Mouse (Mus musculus) CD4-positive, CD25-positive, alpha-beta regulatory T cell, adult 2 months (primary cell): ENCODE data around the gene Gm1979.
"Not testable (repeated sequence)": the region's sequence is repeated elsewhere in the genome, so short reads cannot be mapped to it uniquely, and the experiment has no call there.

ENCODE experiments used
- DNase-seq: peaks from one replicate; pipeline ENCODE4 v3.0.0-alpha.2; 2012; ENCODE audit warnings: low read depth, low spot score

Gene Gm1979

DNA sequence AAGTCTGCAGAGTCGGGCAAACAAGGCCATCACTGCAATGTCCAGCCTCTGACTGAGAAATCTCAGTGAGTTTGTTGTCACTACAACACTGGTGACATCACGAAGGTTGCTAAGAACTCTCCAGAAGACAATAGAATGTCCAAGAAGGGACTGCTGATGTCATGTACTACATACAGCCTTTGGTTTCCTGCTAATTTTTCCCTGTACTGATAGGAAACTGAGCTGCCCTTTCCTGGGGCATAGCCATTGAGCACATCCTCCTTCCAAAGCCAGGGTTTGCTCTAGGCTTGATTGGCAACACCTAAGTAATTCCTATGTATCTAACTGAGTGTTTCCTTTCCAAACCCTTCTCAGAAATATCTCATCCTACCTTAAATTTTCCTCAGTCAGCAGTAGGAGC is at the start of gene Gm1979:
TSS of gene Gm1979 (minus strand) at position 101 of the 400 bp plus-strand sequence.
- not testable (repeated sequence) for DNase-seq

DNA sequence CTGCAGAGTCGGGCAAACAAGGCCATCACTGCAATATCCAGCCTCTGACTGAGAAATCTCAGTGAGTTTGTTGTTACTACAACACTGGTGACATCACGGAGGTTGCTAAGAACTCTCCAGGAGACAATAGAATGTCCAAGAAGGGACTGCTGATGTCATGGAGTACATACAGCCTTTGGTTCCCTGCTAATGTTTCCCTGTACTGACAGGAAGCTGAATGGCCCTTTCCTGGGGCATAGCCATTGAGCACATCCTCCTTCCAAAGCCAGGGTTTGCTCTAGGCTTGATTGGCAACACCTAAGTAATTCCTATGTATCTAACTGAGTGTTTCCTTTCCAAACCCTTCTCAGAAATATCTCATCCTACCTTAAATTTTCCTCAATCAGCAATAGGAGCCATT is 34.9 kb upstream of the Gm1979 start, which contains the start of gene Speer4a:
TSS of gene Speer4a (minus strand) at position 101 of the 400 bp plus-strand sequence.
- DNase-seq = not testable (repeated sequence)

DNA sequence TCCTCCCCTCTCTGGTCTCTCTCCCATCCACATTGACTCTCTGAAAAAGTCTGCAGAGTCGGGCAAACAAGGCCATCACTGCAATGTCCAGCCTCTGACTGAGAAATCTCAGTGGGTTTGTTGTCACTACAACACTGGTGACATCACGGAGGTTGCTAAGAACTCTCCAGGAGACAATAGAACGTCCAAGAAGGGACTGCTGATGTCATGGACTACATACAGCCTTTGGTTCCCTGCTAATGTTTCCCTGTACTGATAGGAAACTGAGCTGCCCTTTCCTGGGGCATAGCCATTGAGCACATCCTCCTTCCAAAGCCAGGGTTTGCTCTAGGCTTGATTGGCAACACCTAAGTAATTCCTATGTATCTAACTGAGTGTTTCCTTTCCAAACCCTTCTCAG is 18.2 kb upstream of the Gm1979 start, which contains the start of gene Gm5862:
TSS of gene Gm5862 (minus strand) at position 101 of the 400 bp plus-strand sequence.
- DNase-seq = not testable (repeated sequence)

DNA sequence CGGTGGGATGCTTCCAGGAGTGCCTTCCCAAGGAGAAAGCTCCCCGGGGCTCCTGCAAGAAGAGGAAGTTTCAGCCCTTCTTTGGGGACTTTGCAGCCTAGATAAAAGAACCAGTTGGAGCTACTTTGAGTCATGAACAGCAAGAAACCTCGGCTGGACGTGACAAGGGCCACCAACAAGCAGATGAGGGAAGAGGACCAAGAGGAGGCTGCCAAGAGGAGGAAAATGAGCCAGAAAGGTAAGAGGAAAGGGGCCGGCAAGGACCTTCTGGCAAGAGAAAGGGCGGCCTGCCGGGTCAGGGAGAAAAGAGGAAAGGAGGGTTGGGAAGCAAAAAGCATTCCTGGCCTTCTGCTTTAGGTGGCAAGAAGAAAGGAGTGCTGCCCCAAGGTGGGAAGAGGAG is 3.1 kb upstream of the Gm1979 start:
- DNase-seq = not testable (repeated sequence)

DNA sequence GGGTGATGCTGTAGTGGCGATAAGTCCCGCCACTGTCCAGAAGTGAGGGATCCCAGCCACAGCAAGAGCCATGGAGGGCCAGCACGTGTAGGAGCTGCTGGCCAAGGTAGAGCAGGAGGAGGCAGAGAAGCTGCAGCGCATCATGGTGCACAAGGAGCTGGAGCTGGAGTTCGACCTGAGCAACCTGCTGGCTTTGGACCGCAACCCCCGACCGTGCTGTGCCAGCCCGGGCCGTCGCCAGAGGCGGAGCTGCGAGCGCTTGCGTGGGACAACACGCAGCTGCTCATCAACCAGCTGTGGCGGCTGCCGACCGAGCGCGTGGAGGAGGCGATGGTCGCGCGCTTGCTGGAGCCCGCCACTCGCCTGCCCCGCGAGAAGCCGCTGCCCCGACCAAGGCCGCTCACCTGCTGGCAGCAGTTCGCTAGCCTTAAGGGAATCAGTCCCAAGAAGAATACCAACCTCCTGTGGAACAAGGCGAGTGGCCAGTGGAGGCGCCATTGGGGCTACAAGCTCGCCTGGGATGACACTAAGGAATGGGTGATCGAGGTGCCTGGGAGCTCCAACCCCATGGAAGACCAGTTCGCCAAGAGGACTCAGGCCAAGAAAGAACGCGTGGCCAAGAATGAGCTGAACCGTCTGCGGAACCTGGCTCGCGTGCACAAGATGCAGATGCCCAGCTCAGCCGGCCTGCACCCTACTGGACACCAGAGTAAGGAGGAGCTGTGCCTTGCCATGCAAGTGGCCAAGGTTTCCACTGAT is 2.5 kb upstream of the Gm1979 start:
- peak; percentile 5 for DNase-seq

DNA sequence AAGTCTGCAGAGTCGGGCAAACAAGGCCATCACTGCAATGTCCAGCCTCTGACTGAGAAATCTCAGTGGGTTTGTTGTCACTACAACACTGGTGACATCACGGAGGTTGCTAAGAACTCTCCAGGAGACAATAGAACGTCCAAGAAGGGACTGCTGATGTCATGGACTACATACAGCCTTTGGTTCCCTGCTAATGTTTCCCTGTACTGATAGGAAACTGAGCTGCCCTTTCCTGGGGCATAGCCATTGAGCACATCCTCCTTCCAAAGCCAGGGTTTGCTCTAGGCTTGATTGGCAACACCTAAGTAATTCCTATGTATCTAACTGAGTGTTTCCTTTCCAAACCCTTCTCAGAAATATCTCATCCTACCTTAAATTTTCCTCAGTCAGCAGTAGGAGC is 16.0 kb downstream of the Gm1979 start, which contains the start of gene Gm21698:
TSS of gene Gm21698 (minus strand) at position 101 of the 400 bp plus-strand sequence.
- DNase-seq = not testable (repeated sequence)

DNA sequence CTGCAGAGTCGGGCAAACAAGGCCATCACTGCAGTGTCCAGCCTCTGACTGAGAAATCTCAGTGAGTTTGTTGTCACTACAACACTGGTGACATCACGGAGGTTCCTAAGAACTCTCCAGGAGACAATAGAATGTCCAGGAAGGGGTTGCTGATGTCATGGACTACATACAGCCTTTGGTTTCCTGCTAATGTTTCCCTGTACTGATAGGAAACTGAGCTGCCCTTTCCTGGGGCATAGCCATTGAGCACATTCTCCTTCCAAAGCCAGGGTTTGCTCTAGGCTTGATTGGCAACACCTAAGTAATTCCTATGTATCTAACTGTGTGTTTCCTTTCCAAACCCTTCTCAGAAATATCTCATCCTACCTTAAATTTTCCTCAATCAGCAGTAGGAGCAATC is 32.0 kb downstream of the Gm1979 start, which contains the start of gene Gm21680:
TSS of gene Gm21680 (minus strand) at position 101 of the 400 bp plus-strand sequence.
- DNase-seq = not testable (repeated sequence)

DNA sequence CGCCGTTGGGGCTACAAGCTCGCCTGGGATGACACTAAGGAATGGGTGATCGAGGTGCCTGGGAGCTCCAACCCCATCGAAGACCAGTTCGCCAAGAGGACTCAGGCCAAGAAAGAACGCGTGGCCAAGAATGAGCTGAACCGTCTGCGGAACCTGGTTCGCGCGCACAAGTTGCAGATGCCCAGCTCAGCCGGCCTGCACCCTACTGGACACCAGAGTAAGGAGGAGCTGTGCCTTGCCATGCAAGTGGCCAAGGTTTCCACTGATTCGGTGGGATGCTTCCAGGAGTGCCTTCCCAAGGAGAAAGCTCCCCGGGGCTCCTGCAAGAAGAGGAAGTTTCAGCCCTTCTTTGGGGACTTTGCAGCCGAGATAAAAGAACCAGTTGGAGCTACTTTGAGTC is 47.5 kb downstream of the Gm1979 start:
- DNase-seq = not testable (repeated sequence)

DNA sequence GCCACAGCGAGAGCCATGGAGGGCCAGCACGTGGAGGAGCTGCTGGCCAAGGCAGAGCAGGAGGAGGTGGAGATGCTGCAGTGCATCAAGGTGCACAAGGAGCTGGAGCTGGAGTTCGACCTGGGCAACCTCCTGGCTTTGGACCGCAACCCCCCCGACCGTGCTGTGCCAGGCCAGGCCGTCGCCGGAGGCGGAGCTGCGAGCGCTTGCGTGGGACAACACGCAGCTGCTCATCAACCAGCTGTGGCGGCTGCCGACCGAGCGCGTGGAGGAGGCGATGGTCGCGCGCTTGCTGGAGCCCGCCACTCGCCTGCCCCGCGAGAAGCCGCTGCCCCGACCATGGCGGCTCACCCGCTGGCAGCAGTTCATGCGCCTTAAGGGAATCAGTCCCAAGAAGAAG is 48.0 kb downstream of the Gm1979 start:
- DNase-seq = not testable (repeated sequence)

DNA sequence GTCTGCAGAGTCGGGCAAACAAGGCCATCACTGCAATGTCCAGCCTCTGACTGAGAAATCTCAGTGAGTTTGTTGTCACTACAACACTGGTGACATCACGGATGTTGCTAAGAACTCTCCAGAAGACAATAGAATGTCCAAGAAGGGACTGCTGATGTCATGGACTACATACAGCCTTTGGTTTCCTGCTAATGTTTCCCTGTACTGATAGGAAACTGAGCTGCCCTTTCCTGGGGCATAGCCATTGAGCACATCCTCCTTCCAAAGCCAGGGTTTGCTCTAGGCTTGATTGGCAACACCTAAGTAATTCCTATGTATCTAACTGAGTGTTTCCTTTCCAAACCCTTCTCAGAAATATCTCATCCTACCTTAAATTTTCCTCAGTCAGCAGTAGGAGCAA is 50.3 kb downstream of the Gm1979 start, which contains the start of gene Gm21671:
TSS of gene Gm21671 (minus strand) at position 101 of the 400 bp plus-strand sequence.
- not testable (repeated sequence) for DNase-seq
